Mouse (Mus musculus) left cerebral cortex, postnatal 10 days (tissue): ENCODE results near the gene Ddx23. TPM values are rescaled to one million over a fixed set of nuclear protein-coding genes. Genes with fewer than 3 reads are reported as not detected.
A peak's percentile ranks its signal among the peaks of the same experiment; 100 is the strongest.

Experiments used
- DNase-seq, 2 experiments: peaks; one replicate each; pipeline ENCODE4 v3.0.0; 2021 to 2022; ENCODE audit warnings: low spot score in 2 of 2, mixed read lengths in 1 of 2; ENCODE audit errors: extremely low spot score in 1 of 2
- intact Hi-C: fragments of 180-260 bp; cut with DNase I; formaldehyde crosslinking; loops from one replicate; pipeline ENCODE4 v1.15.1; 2025
- total RNA-seq, 2 experiments: library from RNA; stranded (reverse); gene quantifications; 2 replicates each; pipeline ENCODE4 v1.2.3; 2021

Gene Ddx23
- total RNA-seq = 10 to 100 TPM; 55.8 to 58.2 TPM

GRCm38 (mm10) chr15:98662567-98663545, at the start of gene Ddx23:
TSS of gene Ddx23 (minus strand) at chr15:98662894.
- intact Hi-C loops = loop anchor here (5.0 kb wide), 1 partner anchor 129 kb away; no protein-coding TSS in a partner anchor
- DNase-seq = peak; percentile 95 to 97

- intact Hi-C loops = no loop called here
Measured at GRCm38 (mm10) chr15:98710442-98710841, 47.7 kb upstream of the Ddx23 start.

GRCm38 (mm10) chr15:98707766-98708372, 45.2 kb upstream of the Ddx23 start, which contains the start of gene Ccdc65:
TSS of gene Ccdc65 (plus strand) at chr15:98708207.
- peak; percentile 85 to 89 for DNase-seq
- intact Hi-C loops = loop anchor here (10.0 kb wide), 1 partner anchor 133 kb away; the partner anchor contains the start of genes 4930415O20Rik and Ccnt1

More at GRCm38 (mm10) chr15:98710442-98710841, 47.7 kb upstream of the Ddx23 start:
- DNase-seq = peak in 1 of 2 experiments; percentile 81

GRCm38 (mm10) chr15:98704312-98704711, 41.6 kb upstream of the Ddx23 start:
- DNase-seq = no peak
- intact Hi-C loops = loop anchor here (10.0 kb wide), 1 partner anchor 130 kb away; the partner anchor contains the start of genes 4930415O20Rik and Ccnt1

GRCm38 (mm10) chr15:98699190-98700105, 36.8 kb upstream of the Ddx23 start:
- DNase-seq = peak; percentile 87 to 92
- intact Hi-C loops = loop anchor here (2.0 to 10.0 kb wide), 2 partner anchors 35 to 125 kb away; partner anchors contain the start of genes 4930415O20Rik and Ccnt1

GRCm38 (mm10) chr15:98696216-98696615, 33.5 kb upstream of the Ddx23 start:
- intact Hi-C loops = no loop called here

GRCm38 (mm10) chr15:98695726-98696125, 33.0 kb upstream of the Ddx23 start:
- no peak for DNase-seq
- intact Hi-C loops = no loop called here

More at GRCm38 (mm10) chr15:98696216-98696615, 33.5 kb upstream of the Ddx23 start:
- no peak for DNase-seq

GRCm38 (mm10) chr15:98692171-98692715, 29.5 kb upstream of the Ddx23 start:
- intact Hi-C loops = no loop called here
- DNase-seq = peak in 1 of 2 experiments; percentile 71

- intact Hi-C loops = no loop called here
- DNase-seq = peak in 1 of 2 experiments; percentile 61
Measured at GRCm38 (mm10) chr15:98691486-98692147, 28.9 kb upstream of the Ddx23 start.

GRCm38 (mm10) chr15:98689682-98690081, 27.0 kb upstream of the Ddx23 start:
- DNase-seq = no peak
- intact Hi-C loops = no loop called here

GRCm38 (mm10) chr15:98685926-98686325, 23.2 kb upstream of the Ddx23 start:
- no peak for DNase-seq
- intact Hi-C loops = no loop called here

- DNase-seq = no peak
Measured at GRCm38 (mm10) chr15:98683746-98684145, 21.1 kb upstream of the Ddx23 start.

GRCm38 (mm10) chr15:98683177-98683576, 20.5 kb upstream of the Ddx23 start:
- intact Hi-C loops = no loop called here

More at GRCm38 (mm10) chr15:98683746-98684145, 21.1 kb upstream of the Ddx23 start:
- intact Hi-C loops = no loop called here

GRCm38 (mm10) chr15:98681633-98682032, 18.9 kb upstream of the Ddx23 start:
- intact Hi-C loops = no loop called here

More at GRCm38 (mm10) chr15:98683177-98683576, 20.5 kb upstream of the Ddx23 start:
- no peak for DNase-seq

GRCm38 (mm10) chr15:98680660-98681059, 18.0 kb upstream of the Ddx23 start:
- intact Hi-C loops = no loop called here
- DNase-seq = no peak

More at GRCm38 (mm10) chr15:98681633-98682032, 18.9 kb upstream of the Ddx23 start:
- DNase-seq = no peak

GRCm38 (mm10) chr15:98677977-98678376, 15.3 kb upstream of the Ddx23 start:
- intact Hi-C loops = no loop called here
- DNase-seq = no peak
